Mouse (Mus musculus) heart, embryonic 12.5 days (tissue): ENCODE results near the gene Stat5b. TPM values are rescaled to one million over a fixed set of nuclear protein-coding genes. Genes with fewer than 3 reads are reported as not detected.
A peak's percentile ranks its signal among the peaks of the same experiment; 100 is the strongest.

Experiments
- ATAC-seq: fragments of 200-750 bp; cut with Nextera tagmentation; 2 replicates; pipeline ENCODE4 v1.8.0; 2017; ENCODE audit warnings: moderate TSS enrichment, moderate library complexity; ENCODE audit not compliant: insufficient number of reproducible peaks, low FRiP score
- H3K27ac ChIP-seq: fragments of 300-500 bp; sonication (generic); 2 replicates; pipeline ENCODE4 v1.5.1; 2016; ENCODE audit warnings: mild to moderate bottlenecking, moderate library complexity; ENCODE audit not compliant: poor library complexity, severe bottlenecking
- H3K27me3 ChIP-seq: fragments of 300-500 bp; sonication (generic); replicated peaks from 2 replicates; pipeline ENCODE4 v1.6.1; 2016; ENCODE audit warnings: mild to moderate bottlenecking, moderate library complexity
- H3K36me3 ChIP-seq: fragments of 300-500 bp; sonication (generic); 2 replicates; pipeline ENCODE4 v1.6.1; 2016; ENCODE audit warnings: mild to moderate bottlenecking, moderate library complexity
- H3K4me1 ChIP-seq: fragments of 300-500 bp; sonication (generic); replicated peaks from 2 replicates; pipeline ENCODE4 v1.6.1; 2016; ENCODE audit warnings: mild to moderate bottlenecking
- H3K4me2 ChIP-seq: fragments of 300-500 bp; sonication (generic); 2 replicates; pipeline ENCODE4 v1.6.1; 2016; ENCODE audit warnings: mild to moderate bottlenecking, moderate library complexity
- H3K4me3 ChIP-seq: fragments of 300-500 bp; sonication (generic); 2 replicates; pipeline ENCODE4 v1.5.1; 2016; ENCODE audit warnings: mild to moderate bottlenecking
- H3K9ac ChIP-seq: fragments of 300-500 bp; sonication (generic); 2 replicates; pipeline ENCODE4 v1.6.1; 2016; ENCODE audit warnings: mild to moderate bottlenecking, moderate library complexity
- H3K9me3 ChIP-seq: fragments of 300-500 bp; sonication (generic); replicated peaks from 2 replicates; pipeline ENCODE4 v1.6.1; 2016; ENCODE audit warnings: mild to moderate bottlenecking, moderate library complexity
- WGBS: fragments of 180-500 bp; shearing (Covaris S2); methylation state at CpG from one replicate; pipeline ENCODE4 v1.1.7; 2016; 5-methylcytosine and 5-hydroxymethylcytosine counted together
- polyA plus RNA-seq: library from polyadenylated mRNA; unstranded; fragments of >200 nt; fragmentation: Nextera tagmentation; extraction: Ambion mirVana; gene quantifications from 2 replicates; pipeline ENCODE4 v1.2.1, GENCODE M21; 2016

The Stat5b gene
- polyA plus RNA-seq, 1 experiment from 2014 or later = 35.0 TPM

- H3K27ac ChIP-seq = no peak within 1 kb of the TSS
- H3K4me3 ChIP-seq = peak within 1 kb of the TSS; percentile 44
- H3K9me3 ChIP-seq = no peaks in the 10 kb centered on the region
- H3K4me1 ChIP-seq = peaks cover 18% of the 10 kb centered on the region
- H3K9ac ChIP-seq = peak within 1 kb of the TSS; percentile 72
- H3K4me2 ChIP-seq = peak within 1 kb of the TSS; percentile 82
- WGBS = 80% methylated on average over 7 of the region's 7 CpGs
- ATAC-seq = no peak
- peaks cover 4% of the 10 kb centered on the region; the same call in 1 of the 2 replicates for H3K36me3 ChIP-seq
- H3K27me3 ChIP-seq = peaks cover 48% of the 10 kb centered on the region
Observed at GRCm38 (mm10) chr11:100762831-100763230, 87.7 kb downstream of the Stat5b start, which contains the start of gene Hcrt. TSS of gene Hcrt (minus strand) at chr11:100762931.

DNA sequence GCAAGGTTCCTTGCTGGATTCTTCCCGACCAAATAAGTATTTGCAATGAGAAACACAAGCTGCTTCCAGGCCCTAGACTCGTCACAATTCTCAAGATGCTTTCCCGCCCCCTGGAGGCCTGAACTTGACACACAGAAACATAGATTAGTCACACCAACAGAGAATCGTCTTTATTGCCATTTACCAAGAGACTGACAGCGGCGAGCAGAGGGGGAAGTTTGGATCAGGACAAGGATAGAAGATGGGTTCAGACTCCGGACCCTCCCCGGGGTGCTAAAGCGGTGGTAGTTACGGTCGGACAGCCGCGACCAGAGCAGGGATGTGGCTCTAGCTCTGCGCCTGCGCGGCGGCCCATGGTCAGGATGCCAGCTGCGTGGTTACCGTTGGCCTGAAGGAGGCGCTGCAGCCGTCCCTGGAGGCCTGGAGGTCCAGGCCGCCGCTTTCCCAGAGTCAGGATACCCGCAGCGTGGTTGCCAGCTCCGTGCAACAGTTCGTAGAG, 88.9 kb downstream of the Stat5b start:
- under 1% methylated on average over 27 of the region's 27 CpGs for WGBS
- Histone ChIP-seq H3K27ac (no peak overlapping the region), H3K4me2 (peak overlapping the region; percentile 82), H3K36me3 (peaks cover 4% of the 10 kb centered on the region; the same call in 1 of the 2 replicates), H3K4me3 (peak overlapping the region; percentile 44), H3K4me1 (peaks cover 18% of the 10 kb centered on the region), H3K27me3 (peaks cover 60% of the 10 kb centered on the region), H3K9ac (peak overlapping the region; percentile 72), H3K9me3 (no peaks in the 10 kb centered on the region)
- ATAC-seq = peak; percentile 58

DNA sequence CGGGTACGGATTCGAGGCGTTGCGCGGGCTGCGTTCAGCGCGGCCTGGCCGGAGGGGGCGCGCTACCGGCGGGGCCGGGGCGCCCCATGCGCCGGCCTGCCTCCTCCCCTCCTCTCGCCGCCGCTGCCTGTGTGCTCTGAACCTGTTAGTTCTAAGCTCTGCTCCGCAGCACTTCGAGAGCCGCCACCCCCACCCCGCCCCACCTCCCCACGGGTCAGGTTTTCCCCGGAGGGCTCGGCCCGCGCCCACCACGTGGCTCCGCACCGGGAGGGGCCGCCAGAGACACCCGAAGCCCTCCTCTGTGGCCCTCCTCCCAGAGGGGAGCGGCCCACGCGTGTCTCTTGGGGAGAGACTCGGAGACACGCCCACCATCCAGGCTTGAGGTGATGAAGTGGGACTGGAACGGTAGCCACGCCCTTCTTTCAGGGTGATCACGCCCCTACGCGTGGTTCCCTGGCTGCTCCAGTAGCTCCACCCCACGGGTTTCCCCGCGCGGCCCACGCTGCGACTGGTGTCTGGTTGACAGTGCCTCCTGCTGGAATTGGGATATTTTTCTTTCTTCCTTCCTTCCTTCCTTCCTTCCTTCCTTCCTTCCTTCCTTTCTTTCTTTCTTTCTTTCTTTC, 90.8 kb downstream of the Stat5b start, which contains the start of gene Kcnh4:
Gene Kcnh4, minus strand, starts transcription at position 332 of the 623 bp plus-strand sequence.
- Histone ChIP-seq H3K4me1 (peaks cover 18% of the 10 kb centered on the region), H3K4me3 (peak within 1 kb of the TSS; percentile 32), H3K27me3 (peaks cover 76% of the 10 kb centered on the region), H3K9me3 (no peaks in the 10 kb centered on the region), H3K4me2 (peak within 1 kb of the TSS; percentile 60), H3K9ac (no peak within 1 kb of the TSS), H3K27ac (no peak within 1 kb of the TSS), H3K36me3 (no peaks in the 10 kb centered on the region)
- peak; percentile 54 for ATAC-seq
- 2% methylated on average over 49 of the region's 51 CpGs for WGBS

DNA sequence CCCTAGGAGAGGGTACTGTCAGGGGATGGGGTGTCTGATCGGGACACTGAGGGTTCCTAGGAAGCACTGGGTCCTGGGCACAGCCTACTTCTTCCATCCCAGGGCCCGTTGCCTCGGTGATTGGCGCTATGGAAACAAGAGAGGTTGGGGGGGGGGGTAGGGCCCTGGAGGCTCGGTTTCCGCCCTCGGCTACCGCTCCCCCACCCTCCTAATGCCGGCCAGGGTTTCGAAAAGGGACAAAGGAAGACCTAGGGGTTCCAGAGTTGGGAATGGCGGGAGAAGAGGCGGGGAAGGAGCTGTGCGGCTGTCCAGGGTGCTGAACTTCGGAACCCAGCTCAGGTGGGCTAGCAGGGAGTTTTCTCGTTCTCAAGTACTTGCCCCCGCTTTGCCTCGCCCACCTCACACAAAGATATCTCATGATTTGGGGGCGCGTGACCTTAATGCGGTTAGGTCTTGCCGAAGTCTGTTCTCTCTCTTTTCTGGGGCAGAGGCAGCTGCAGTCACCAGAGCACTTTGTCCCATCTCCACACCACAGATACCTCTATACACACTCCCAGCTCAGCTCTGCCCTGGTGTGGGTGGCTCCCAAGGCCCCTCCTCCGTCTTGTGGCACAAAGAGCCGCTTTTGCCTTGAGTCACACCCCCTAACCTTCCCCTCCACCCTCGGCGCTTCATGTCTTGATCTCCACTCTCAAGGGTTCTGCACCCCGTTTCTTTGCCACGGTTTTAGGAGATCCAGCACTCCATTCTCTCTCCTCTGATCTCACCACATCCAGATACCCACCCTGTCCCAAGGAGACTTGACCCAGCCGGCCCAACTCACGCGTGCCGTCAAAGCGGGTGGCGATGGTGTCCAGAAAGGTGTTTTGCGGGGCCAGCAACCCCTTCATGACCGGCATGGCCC, 91.6 kb downstream of the Stat5b start:
- Histone ChIP-seq H3K9me3 (no peaks in the 10 kb centered on the region), H3K4me1 (peaks cover 18% of the 10 kb centered on the region), H3K27me3 (peaks cover 84% of the 10 kb centered on the region), H3K4me2 (peak overlapping the region; percentile 60), H3K27ac (no peak overlapping the region), H3K4me3 (peak overlapping the region; percentile 32), H3K36me3 (no peaks in the 10 kb centered on the region), H3K9ac (no peak overlapping the region)
- 2% methylated on average over 35 of the region's 35 CpGs for WGBS
- ATAC-seq = no peak

GRCm38 (mm10) chr11:100757566-100757965, 93.0 kb downstream of the Stat5b start:
- Histone ChIP-seq H3K9ac (no peak overlapping the region), H3K4me3 (no peak overlapping the region), H3K4me1 (peaks cover 18% of the 10 kb centered on the region), H3K27me3 (peaks cover 83% of the 10 kb centered on the region), H3K4me2 (no peak overlapping the region), H3K9me3 (no peaks in the 10 kb centered on the region), H3K36me3 (no peaks in the 10 kb centered on the region), H3K27ac (no peak overlapping the region)
- 81% methylated on average over 12 of the region's 12 CpGs for WGBS
- no peak for ATAC-seq

GRCm38 (mm10) chr11:100756476-100756875, 94.0 kb downstream of the Stat5b start:
- Histone ChIP-seq H3K4me2 (no peak overlapping the region), H3K36me3 (no peaks in the 10 kb centered on the region), H3K4me3 (no peak overlapping the region), H3K27ac (no peak overlapping the region), H3K9ac (no peak overlapping the region), H3K9me3 (no peaks in the 10 kb centered on the region; the same call in 1 of the 2 replicates), H3K27me3 (peaks cover 86% of the 10 kb centered on the region), H3K4me1 (peaks cover 12% of the 10 kb centered on the region)
- ATAC-seq = no peak
- WGBS = 58% methylated on average over 6 of the region's 6 CpGs

DNA sequence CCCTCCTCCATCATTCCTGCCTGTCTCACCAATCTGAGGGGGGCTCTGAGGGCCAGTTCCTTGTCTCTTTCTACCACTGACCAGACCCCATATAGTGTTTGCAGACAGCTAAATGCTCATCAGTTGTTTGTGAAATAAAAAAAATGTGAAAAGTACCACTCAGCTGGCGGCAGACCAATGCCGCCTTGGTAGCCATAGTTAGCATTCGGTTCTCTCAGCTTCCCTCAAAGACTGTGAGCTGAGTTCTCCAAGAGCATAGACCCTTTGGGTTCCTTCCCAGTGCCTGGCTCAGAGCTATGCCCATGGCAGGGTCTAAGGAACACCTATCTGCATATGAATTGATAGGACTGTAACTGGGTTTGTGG, 95.8 kb downstream of the Stat5b start:
- H3K4me3 ChIP-seq = no peak overlapping the region
- H3K9me3 ChIP-seq = no peaks in the 10 kb centered on the region; the same call in 1 of the 2 replicates
- ATAC-seq = no peak
- no peak overlapping the region for H3K27ac ChIP-seq
- H3K36me3 ChIP-seq = no peaks in the 10 kb centered on the region
- 83% methylated on average over 3 of the region's 3 CpGs for WGBS
- peaks cover 9% of the 10 kb centered on the region for H3K4me1 ChIP-seq
- no peak overlapping the region for H3K4me2 ChIP-seq
- no peak overlapping the region for H3K9ac ChIP-seq
- H3K27me3 ChIP-seq = peaks cover 84% of the 10 kb centered on the region

- Histone ChIP-seq H3K36me3 (no peaks in the 10 kb centered on the region), H3K27ac (no peak overlapping the region), H3K4me2 (no peak overlapping the region), H3K27me3 (peaks cover 84% of the 10 kb centered on the region), H3K4me1 (peaks cover 4% of the 10 kb centered on the region; the same call in 1 of the 2 replicates), H3K9ac (no peak overlapping the region), H3K4me3 (no peak overlapping the region), H3K9me3 (no peaks in the 10 kb centered on the region; the same call in 1 of the 2 replicates)
- no peak for ATAC-seq
- 76% methylated on average over 12 of the region's 12 CpGs for WGBS
Observed at GRCm38 (mm10) chr11:100754021-100754692, 96.4 kb downstream of the Stat5b start.

DNA sequence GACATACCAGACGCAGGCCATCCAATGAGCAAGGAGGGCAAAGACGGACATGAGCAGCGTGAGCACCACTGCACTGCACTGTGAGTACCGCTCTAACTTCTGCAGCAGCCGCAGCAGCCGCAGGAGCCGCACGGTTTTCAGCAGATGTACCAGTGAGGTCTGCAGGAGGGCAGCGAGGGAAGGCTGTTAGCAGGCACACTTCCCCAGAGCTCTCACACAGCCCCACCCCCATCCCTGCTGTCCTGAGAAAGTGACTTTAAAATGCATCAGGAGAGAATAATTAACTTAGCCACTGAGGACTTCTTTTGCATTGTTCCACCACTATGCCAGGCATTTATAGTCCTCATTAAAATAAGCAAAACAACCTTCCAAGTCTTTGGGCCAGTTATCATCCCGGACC, 98.2 kb downstream of the Stat5b start:
- H3K9ac ChIP-seq = no peak overlapping the region
- no peak overlapping the region for H3K4me3 ChIP-seq
- no peaks in the 10 kb centered on the region; the same call in 1 of the 2 replicates for H3K9me3 ChIP-seq
- H3K27me3 ChIP-seq = peaks cover 86% of the 10 kb centered on the region
- no peak overlapping the region for H3K27ac ChIP-seq
- no peak for ATAC-seq
- 33% methylated on average over 10 of the region's 10 CpGs for WGBS
- no peak overlapping the region for H3K4me2 ChIP-seq
- H3K36me3 ChIP-seq = no peaks in the 10 kb centered on the region
- no peaks in the 10 kb centered on the region for H3K4me1 ChIP-seq

DNA sequence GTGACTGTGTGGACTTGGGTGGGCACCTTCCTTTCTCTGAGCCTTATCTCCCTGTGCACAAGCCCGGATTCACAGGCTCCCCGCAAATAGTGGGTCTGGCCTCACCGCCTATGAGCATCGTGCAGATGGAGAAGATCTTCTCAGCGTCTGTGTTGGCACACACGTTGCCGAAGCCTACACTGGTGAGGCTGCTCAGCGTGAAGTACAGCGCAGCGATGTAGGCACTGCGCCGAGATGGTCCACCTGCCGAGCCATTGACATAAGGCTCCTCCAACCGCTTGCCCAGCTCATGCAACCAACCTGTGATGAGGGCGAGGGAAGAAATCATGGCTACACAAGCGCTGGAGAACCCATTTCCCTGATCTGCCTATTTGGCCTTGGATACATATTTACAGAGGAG, 100.4 kb downstream of the Stat5b start:
- Histone ChIP-seq H3K9ac (no peak overlapping the region), H3K4me1 (no peaks in the 10 kb centered on the region), H3K9me3 (no peaks in the 10 kb centered on the region; the same call in 1 of the 2 replicates), H3K27me3 (peaks cover 87% of the 10 kb centered on the region), H3K4me2 (no peak overlapping the region), H3K27ac (no peak overlapping the region), H3K36me3 (no peaks in the 10 kb centered on the region), H3K4me3 (no peak overlapping the region)
- no peak for ATAC-seq
- WGBS = 83% methylated on average over 16 of the region's 16 CpGs
